Mouse (Mus musculus) embryo, embryonic 10.5 days (tissue): ENCODE results near the gene Bpi.

ENCODE experiments used
- DNase-seq: peaks from one replicate; pipeline ENCODE4 v3.0.0-alpha.2; 2015; ENCODE audit warnings: low spot score

Gene Bpi

DNA sequence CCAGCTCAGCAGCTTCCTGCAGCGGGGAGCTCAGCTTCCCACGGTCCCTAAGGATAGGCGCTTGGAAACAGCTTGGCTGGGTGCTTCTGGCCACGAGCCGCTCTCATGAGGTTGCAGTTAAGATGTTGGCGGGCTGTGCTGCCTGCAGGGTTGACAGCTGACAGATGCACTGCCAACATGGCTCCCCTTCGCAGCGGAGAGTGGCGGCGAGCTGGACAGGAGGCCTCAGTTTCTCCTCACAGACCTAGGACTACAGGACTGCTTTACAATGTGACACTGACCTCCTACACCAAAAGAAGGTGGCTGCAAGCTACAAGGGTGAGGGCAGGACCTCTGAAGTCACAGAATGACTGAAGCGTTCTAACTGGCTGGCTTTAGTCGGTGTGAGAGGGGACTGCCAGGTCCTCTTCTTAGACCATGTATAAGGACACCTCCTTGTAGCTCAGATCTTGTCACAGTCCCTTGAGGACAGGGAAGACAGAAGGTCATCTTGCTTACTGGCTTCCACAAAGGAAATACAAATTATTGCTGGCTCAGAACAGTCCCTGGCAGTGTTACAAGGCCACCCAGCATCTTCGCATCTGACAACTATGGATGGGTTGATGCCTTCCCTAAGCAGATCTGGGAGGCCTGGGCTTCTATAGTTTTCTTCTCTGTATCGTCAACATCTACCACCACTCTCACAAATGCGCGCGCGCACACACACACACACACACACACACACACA, 15.6 kb upstream of the Bpi start:
- DNase-seq = no peak

DNA sequence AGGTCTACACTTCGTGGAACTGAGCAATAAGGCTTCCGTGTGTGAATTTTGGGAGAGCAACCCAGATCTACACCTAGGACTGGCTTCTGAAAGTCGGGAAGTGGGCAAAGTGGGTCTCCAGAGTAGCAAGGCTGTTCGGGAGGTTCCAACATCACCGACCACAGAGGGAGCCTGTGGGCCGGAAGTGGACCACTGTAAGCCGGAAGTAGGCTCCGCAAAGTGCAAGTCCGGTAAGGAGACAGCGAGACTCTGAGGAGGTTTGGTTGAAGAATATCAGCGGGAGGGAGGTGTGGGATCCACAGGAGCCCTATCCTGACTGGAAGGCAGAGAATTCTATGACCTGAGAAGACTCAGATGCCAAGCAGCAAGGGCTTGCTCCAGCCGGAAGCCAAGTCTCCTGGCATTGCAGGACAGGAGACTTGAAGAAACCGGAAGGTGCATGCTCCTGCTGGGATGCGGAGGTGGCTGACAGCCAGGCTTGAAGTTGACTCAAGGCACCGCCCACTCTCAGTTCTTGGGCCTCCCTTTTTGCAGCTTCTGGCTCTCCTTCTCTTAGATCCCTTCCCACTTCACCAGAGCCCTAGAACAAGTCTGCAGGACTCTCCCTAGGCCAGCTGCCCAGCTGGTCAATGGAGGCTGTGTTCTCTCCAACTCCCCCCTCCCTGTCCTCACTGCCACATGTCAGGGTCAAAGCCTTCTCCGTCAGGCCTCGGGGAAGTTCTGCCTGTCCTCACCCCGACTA, 14.6 kb upstream of the Bpi start:
- no peak for DNase-seq

DNA sequence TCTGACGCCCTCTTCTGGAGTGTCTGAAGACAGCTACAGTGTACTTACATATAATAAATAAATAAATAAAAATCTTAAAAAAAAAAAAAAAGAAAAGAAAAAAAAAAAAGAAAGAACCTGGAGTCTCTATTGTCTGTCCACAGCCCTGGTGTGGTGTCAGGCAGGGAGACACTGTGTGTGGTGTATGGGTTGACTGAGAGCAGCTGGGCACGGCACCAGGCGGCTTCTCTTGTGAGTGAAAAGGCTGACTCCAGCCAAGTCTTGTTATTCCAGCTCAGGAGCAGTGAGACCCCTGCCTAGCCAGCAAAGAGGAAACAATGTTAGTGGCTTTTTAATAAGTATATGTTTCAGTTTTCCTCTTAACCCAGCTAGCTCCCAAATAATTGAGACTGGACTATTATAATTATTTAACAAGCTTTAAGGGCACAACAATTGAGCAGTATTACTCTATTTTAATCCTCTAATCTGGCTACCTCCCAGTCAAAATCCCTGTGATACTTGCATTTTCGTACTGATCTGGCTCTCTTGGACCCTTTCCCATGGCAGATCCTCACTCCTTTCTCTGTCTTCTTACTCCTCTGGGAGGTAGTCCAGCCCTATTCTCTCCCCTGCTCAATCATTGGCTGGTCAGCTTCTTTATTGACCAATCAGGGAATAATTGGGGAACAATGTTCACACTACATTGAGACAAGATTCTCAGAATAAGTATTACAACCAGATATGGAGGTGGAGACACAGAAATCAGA, 12.6 kb upstream of the Bpi start:
- DNase-seq = no peak

DNA sequence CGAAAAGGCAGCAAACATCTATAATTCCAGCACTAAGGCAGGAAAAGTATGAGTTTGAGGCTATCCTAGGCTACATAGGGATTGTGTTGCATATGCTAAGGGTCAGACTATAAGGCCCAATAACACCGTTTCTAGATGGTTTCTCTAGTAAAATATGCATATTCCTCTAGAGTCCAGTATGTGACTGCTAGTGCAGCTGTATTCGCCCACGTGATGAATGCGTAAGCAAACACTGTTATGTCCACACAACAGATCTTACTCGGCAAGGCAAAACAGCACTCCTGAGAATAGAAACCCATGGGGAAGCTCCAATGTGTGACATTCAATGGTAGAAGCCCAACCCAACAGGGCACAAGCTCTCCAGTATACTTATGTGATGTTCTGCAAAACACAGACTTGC, 10.0 kb upstream of the Bpi start:
- DNase-seq = no peak

DNA sequence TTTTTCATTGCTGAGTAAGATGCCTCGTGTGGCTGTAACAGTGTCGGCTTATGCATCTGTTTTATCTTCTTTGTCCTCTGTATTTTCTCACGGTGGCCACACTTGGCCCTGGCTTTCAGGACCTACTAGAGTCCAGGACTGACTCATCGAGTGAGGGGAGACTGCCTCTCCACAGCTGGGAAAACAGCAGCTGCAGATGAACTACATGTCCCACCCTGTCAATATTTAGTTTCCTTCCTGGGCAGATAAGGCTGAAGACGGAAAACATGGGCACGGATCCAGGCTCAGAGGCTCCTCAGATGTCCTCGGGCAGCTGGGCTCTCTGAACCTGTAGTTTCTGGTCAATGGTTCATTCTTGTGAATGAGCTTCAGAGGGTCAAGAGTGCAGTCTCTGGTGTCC, 9.6 kb upstream of the Bpi start:
- no peak for DNase-seq

DNA sequence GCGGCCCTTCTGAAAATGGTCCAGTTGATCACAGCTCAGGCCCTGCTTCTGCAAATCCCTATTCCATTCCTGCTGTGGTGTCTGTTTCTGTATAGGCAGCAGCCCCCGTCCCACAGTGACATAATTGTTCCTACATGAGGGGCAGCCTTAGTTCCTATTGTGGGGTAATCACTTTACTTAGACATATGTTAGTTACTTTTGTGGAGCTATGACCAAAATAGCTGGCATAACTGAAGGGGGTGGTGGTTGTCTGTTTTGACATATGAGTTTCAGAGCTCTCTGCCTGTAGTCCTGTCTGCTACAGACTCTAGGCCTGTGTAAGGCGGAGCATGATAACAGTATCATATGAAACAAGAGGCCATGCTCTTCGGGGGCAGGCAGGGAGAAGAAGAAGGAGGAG, 7.3 kb upstream of the Bpi start:
- no peak for DNase-seq

DNA sequence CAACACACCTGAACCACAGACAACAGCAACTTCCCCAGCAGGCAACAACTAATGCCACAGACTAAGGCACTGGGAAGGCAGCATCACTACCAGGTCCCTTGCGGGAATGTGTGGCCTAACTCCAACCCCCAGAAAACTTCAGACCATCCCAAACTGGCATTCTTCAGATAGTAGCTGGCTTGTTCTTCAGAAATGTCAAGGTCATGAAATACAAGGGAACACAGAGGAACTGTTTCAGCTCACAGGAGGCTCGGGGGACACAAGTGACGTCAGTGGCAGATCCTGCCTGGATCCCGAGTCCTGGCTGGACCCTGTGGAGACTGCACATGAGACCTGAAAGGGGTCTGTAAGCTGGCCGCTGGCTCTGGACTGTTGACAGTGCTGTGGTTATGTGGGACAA, 4.1 kb upstream of the Bpi start:
- DNase-seq = no peak

DNA sequence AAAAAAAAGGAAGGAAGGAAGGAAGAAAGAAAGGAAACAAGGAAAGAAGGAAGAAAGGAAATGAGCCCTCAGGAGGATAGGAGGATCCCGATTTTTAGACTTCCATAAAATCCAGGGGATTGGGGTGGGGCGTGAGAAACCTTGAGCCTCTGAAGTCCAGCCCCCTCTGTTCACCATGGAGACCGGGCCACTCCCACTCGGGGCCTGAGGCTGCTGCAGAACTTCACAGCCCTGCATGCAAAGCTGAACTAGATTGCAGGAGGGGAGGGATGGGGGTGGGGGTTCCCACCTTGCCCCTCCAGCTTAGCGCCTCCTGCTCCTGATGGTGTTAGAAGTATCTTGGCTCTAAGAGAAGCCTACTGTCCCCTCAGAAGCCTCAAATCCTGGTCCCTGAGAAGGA, 1.0 kb upstream of the Bpi start:
- peak; percentile 64 for DNase-seq

DNA sequence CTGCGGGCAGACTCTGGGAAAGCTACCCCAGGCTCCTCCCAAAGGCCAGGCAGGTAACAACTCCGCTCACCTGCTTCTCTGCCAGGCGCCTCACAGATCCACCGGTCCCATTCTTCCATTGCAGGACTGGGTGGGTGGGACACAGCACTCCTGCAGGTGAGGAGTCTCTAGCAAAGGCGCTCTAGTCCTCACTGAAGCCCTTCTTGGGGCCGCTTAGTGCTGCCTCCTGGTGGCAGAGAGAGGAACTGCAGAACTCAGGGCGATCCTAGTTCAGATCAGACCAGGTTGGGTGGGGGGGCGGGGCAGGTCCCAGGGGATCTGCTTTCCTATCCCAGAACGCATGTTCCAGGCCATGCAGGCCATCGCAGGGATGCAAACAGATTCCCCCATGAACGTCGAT, 887 bp downstream of the Bpi start:
- DNase-seq = peak; percentile 87

DNA sequence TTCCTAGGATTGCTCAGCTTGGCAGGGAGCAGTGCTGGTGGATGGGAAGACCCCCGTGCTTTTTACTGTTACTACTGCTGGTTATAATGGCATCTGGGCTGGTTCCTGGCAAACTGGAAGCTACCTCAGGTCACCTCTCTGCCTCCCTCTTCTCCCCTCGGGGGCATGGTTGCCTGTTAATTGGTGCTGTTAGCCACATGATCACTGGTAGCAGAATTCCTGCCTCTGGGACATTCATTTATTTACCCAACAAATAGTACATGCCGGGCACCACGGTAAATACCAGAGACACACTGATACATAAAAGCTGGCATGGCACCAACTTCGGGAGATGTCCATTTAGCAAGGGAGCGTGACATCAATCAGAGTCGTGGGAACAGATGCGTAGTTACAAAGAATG, 1.6 kb downstream of the Bpi start:
- no peak for DNase-seq

DNA sequence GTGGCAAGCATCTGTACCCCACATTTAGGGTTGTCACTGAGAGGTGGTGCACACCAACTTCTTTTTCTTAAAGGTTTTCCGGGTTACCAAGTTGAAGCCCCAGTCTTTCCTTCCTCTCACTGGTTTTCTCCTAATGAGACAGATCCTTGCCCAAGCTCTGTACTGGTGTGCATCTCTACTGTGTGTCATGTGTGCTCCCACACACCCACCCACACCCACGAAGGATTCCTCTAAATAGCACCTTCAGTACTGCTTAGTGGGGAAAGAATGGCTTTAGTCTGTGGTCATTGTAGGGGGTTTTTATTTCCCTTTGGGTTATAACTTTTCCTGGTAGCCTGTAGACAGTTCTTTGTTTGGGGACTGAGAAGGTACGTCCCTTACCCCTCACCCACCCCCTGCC, 7.0 kb downstream of the Bpi start:
- no peak for DNase-seq

DNA sequence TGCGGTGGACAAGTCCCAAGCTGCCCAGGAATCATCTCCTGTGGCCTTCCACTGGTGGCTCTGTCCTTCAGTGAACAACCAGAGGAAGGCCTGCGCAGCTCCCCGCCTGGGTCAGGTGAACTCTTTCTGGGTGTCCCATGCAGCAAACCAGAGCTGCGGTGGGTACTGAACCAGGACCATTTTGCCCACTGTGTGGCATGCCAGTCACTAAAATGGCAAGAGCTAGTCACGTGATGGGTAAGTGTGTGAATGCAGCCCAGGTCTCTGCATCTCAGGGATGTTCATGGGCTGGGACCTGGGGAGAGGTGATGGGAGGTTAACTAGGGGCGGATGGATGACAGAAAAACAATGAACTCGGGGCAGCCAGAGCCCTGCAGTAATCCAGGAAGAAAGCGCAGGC, 12.1 kb downstream of the Bpi start:
- no peak for DNase-seq

DNA sequence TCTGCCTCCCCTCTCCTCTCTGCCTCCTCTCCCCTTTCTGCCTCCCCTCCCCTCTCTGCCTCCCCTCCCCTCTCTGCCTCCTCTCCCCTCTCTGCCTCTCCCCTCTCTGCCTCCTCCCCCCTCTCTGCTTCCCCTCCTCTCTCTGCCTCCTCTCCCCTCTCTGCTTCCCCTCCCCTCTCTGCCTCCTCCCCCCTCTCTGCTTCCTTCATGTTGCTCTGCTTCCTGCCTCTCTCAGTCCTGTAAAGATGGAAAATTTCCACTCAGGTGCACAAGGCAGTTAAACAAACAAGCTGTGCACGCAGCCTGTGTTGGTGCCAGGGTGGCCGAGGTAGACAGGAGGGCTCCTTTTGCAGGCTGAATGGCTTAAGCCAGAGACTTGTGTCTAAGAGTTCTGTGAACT, 15.8 kb downstream of the Bpi start:
- DNase-seq = peak; percentile 51

DNA sequence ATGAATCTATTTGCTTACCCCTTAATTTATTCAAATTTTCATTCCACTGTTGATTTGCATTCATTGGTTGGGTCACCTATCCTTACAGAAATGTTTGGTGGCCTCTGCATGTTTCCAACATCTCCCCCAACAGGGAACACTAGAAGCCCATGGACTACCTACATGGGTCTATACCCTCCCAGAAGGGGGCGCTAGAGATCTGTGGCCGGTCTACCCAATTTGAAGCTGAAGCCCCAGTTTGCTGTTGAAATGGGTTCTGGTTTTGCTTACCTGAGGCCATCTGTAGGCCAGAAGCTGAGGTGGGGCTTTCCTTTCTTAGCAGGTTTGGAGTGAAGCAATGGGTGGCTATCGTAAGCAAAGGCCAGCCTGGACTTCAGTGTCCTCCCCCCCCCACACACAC, 17.5 kb downstream of the Bpi start:
- no peak for DNase-seq

DNA sequence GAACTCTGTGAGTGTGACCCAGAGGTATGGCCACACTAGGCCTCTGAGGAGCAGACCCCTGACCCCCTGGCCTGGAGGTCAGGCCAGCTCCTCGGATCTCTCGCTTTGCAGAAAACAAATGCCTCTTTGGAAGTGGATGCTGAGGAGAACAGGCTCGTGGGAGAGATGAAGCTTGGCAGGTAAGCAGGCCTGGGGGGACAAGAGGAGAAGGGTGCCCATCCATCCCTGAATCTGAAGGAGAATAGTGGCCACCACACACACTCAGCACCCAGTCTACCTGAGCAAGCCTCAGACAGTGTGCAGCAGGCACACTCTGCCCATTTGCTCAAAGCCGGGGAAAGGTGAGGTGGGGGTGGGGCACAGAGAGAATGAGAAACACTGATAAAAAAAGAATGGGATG, 17.9 kb downstream of the Bpi start:
- DNase-seq = no peak

DNA sequence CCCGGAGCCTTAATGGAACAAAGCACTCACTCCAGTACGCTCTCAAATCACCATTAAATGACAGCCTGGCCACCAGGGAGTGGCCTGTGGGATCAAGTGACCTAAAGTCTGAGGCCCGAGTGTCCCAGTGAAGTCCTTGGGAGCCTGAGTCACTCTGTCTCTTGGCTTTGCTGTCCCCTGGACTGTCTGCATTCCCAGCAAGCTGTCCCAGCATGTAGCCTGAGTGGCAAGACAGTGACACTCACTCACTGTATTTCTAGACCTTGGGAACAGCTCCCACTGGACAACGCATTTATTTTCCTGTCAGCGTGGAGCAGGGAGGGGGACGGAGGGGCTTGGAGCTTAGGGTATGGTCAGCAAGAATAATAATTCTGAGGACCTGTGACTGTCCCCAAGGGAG, 18.6 kb downstream of the Bpi start:
- DNase-seq = no peak

DNA sequence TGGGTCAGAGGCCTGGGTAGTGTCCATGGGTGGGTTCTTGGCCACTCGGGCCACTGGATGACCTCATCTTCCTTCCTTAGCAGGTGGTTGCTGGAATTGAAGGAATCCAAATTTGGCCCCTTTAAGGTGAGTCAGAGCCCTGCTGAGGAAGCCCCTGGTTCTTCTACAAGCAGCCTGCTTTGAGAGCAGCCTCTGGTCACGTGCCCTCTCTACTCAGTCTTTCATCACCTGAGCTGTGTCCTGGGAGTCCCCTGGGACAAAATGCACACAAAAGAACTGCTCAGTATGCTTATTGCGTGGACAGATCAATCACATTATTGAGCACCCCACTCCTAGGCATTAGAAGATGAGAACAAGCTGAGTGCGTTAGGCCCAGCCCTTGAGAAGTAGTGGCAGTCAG, 19.0 kb downstream of the Bpi start:
- DNase-seq = no peak

DNA sequence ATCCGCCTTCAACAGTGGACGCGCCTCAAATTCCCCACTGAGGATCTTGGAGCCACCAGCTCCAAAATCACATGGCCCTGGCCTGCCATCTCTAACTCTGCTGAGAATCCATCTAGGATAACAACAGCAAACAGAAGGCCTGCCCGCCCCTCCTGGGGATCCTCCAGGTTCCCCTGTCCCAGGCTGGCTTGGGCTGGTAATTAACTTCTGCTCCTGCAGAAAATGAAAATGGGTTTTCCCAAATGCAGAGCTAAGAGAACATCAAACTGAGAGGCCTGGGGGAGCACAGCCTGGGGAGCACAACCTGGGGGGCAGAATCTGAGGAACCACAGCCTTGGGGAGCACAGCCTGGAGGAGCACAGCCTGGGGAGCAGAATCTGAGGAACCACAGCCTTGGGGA, 21.8 kb downstream of the Bpi start:
- DNase-seq = no peak

DNA sequence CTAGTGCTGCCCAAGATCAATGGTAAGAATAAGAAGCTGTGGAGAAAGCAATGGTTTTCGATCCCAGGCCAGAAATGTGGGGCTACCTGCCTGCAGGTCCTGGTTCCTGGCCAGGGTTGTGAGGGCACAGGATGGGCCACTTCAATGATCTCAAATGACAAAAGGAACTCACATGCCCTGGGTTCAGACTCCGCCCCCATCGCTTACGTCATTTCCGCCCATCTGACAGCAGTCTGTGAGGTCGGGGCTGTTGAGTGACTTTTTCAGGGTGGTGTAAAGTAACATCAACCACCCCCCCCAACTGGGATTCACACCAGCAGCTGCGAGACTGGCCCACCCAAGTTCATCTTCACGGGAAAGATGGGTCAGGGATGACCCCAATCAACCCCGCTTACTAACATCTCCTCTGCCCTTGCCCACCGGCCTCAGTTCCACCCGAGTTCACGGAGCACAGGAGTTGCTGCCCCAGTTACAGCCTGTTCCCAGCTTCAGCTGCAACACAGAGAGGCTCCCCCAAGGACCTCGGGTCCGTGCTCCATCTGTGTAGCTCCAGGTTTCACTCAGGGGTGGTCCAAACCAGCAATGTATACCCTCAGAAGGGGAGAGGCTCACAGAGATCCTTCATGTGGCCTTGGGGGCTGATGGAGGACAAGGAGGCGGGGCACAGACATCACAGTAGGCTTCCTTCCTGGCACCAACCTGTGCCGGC, 23.8 kb downstream of the Bpi start:
- peak; percentile 33 for DNase-seq

DNA sequence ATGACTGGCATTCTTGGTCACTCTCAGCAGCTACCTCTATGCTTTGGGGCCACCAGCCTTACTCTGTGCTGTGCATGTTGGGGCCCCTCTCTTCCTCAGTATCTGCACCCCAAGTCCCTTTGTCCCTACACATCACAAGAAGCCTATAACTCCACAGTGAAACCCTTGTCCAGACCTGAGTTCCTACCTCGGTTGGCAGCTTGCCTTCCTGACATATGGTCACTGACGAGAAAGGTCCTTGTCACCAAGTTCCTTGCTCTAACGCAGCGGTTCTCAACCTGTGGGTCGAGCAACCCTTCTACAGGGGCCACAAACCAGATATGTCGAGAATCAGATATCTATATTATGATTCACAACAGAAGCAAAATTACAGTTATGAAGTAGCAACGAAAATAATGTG, 25.2 kb downstream of the Bpi start:
- DNase-seq = no peak

DNA sequence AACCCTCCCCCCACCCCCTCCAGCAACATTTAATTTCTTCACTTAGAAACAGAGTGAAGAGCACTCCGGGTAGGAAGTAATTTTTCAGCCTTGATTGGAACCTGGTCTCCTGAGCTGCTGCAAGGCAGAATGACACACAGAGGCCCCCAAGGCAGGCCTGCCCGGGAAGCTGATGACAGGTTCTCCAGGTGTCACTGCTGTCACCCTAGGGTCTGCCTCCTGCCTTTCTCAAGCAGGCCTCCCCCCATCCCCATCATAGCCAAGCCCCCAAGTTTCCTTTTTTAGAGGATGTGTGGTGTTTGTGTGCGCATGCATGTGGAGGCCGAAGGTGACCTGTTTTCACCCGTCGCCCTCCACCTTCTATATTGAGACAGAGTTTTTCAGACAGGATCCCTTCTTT, 25.9 kb downstream of the Bpi start:
- DNase-seq = no peak

DNA sequence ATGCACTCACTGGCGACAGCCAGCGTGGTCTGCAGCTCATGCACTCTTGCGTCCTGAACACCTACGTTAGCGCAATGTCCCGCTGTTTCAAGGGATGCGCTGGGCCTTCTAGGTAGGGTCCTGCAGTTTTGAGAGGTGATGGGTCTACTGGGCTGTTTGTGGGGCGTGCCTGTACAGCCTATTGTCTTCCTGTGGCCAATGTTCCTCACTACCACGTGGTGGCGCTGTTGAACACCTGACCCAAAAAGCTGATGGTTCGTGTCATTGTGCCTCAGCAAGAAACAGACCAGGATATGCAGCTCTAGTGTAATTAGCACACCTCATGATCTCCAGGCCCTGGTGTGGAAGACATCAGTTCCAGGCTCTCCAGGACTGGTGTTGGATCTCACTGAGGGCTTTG, 26.7 kb downstream of the Bpi start:
- DNase-seq = peak; percentile 78

DNA sequence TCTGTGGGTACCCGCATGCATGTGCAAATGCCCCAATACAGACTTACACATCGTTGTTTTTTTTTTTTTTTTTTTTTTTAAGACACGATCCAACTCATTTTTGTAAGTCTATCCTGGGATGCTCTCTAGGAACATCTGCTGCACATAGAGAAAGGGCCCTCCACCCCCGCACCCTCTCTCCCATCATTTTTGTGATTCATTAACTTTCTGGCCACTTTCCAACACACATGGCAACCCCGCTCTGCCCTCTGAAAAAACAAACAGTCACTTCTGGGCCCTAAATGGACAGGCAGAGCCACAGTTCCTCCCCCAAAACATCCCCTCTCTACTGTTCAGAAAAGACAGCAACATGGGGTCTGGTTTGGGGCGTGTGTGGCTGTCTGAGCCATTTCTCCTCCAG, 27.8 kb downstream of the Bpi start:
- DNase-seq = no peak
